Mouse (Mus musculus) granulocyte monocyte progenitor cell, adult 5-6 weeks (primary cell): Measurements from ENCODE around the gene Ercc5. TPM values are rescaled to one million over a fixed set of nuclear protein-coding genes. Genes with fewer than 3 reads are reported as not detected.

Experiments used
- ATAC-seq: replicated peaks from 2 replicates; pipeline ENCODE4 v1.8.0; 2016; ENCODE audit warnings: mild to moderate bottlenecking, moderate TSS enrichment, inconsistent platforms; ENCODE audit not compliant: poor library complexity, severe bottlenecking
- total RNA-seq, 2 experiments: library from RNA; stranded (forward) in 1 of 2; stranded (reverse) in 1 of 2; fragments of 200-712, 200-1000 nt in 1 of 2; fragments of >200 nt in 1 of 2; fragmentation: Nextera tagmentation in 1 of 2; gene quantifications; 2 replicates each; pipeline ENCODE4 v1.2.3; 2014 to 2017

Ercc5 gene
- total RNA-seq (2014; fragmentation: Nextera tagmentation), result 7.8 and 11.2 TPM in 2 replicates
- total RNA-seq (2017), result 4.8 and 7.9 TPM in 2 replicates

DNA sequence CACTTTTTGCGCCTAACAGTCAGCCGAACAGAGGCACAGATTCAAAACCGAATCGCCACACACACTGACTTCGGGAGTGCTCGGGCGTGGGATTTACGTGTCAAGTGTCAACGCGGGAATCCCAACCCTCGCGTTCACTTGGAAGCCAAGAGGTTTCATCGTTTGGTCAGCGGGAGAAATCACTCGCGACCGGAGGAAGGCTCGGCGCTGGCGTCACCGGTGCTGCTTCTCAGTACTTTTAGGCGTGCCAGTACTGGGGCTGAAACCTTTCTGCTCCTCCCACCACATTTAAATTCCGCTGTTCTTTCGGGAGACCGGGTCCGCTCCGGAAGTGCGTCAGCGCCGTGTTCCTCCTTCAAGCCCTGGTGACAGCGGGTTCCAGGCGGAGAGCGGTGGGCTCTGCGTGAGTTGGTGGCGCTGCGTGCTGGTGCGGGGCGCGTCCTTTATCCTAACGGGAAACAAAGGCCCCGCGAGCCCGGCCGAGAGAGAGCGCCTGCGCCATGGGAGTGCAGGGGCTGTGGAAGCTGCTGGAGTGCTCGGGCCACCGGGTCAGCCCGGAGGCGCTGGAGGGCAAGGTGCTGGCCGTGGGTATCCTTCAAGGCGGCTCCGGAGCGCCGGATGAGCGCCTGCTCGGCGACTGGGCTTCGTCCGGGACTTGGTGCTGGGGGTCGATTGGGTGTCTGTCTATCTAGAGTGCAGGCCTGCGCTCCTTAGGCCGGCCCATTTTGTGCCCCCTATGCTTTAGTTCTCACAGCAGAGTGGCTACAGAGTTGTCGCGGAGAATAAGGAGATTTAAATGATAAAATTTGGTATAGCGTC is at the start of gene Ercc5:
TSS of gene Ercc5 (plus strand) at position 182 of the 819 bp plus-strand sequence.
- peak; percentile 96 for ATAC-seq

DNA sequence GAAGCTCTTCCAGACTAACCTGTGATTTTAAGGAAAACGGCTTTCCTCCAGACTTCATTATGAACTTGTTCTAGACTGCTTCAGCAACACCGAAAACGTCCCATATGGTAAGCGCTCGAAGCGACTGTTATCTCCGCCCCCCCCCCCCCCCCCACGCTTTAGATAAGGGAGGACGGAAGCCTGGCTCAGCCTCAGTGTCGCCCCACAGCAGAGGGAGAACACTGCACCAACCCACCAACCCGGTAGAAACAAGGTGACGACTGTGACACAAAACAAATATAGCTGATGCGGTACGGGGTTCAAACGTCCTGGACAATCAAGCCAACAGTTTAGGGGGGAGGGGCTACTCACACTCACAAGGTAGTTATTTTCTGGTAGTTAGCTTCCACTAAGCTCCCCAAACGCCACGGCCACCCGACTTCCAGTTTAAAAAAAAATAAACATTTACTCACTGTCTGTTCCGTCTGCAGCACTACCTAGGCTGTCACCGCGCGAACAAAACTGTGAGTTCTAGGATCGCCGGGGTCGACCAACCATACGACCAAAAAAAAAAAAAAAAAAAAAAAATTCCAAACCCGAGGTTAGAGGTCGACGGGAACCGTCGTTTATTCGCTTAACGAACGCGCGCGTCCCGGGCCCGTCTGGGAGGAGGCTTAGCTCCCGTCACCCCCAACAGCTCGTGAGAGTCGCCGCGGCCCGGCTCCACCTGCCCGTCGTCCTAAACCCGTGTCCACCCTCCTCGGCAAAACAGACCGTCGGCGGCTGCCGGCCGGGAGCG is 45.9 kb upstream of the Ercc5 start:
- ATAC-seq, result peak; percentile 61

- ATAC-seq, result peak; percentile 90
These were observed 45.3 kb upstream of the Ercc5 start, which contains the start of gene Tex30 for GRCm38 (mm10) chr1:44102259-44102717. Tex30 (minus strand) TSS chr1:44102441.

- no peak for ATAC-seq
These were observed 44.6 kb upstream of the Ercc5 start for GRCm38 (mm10) chr1:44102939-44103338.

GRCm38 (mm10) chr1:44117571-44117970 is 30.0 kb upstream of the Ercc5 start:
- no peak for ATAC-seq

- ATAC-seq, result peak; percentile 79
These were observed 29.1 kb upstream of the Ercc5 start, which contains the start of the genes Kdelc1 and Bivm for GRCm38 (mm10) chr1:44118239-44119054. Kdelc1 (minus strand) TSS chr1:44118808. Bivm (plus strand) TSS chr1:44118957.

DNA sequence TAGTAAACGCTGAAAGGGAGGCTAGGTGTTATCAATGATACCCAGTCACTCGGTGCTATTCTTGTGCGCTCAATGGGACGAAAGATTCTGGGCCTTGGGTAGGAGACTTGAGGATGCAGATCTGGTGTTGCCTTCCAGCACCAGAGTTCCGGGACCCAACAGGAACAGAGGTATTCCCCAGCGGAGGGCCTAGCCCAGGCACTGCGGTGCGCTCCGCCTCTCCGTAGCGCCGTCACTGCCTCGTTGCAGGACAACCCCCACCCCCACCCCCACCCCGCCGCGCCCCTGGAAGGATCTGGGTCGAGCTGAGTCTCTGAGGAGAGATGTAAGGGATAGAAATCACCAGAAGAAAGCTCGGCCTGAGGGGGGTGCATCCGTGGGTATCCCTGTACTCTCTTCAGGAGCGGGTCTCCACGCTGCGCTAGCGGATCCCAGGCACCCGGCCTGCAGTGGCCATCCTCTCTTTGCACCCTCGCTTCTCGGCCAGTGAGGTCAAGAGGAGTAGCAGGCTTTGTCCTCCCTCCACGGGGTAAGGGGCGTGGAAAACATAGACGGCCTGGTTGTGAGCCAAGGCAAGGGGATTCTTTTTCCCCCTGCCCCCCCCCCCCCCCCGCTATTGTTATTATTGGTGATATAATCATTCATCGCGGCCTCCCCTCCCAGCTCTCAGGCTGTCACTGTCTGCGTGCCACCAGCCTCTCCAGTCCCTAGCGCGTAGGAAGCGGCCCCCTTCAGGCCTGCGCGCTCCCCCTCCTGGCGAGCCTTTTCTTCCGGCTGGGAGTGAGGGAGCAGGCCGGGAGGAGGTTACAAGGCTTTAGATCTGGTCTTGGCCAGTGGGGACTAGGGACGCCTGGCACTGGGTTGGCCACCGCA is 28.1 kb upstream of the Ercc5 start:
- peak; percentile 57 for ATAC-seq

DNA sequence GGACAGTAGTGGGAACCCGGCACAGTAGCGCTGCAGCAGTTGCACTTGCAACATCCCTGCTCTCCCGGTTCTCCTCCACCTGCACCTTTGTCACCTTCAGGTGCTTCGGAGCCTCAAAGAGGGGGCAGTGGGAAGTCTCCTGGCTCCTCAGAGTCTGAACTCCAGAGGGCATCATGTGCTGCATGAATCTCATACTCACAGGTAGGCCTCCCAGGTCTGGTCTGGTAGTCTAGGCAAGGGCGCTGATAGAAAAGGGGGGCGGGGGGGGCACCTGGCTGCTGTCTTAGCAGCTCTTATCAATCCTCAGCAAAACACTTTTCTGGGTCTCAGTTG is 27.5 kb upstream of the Ercc5 start:
- no peak for ATAC-seq

DNA sequence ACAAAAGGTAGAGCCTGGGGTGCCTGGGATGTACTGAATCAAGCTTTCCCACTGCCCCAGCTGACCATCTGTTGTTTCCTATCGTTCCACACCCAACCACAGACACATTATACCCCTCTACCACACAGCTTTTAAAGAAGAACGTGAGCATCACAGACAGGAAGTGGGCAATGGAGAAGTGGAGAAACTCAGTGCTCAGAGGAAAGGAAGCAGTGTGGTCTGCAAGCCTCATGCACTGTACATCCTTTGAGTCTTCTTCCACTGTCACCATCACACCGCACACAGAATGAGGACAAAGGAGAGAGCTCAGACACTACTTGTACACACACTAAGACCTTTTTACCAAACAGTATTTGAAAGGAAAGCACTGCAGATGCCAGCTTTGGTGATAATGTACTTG is 25.3 kb upstream of the Ercc5 start:
- peak; percentile 43 for ATAC-seq

DNA sequence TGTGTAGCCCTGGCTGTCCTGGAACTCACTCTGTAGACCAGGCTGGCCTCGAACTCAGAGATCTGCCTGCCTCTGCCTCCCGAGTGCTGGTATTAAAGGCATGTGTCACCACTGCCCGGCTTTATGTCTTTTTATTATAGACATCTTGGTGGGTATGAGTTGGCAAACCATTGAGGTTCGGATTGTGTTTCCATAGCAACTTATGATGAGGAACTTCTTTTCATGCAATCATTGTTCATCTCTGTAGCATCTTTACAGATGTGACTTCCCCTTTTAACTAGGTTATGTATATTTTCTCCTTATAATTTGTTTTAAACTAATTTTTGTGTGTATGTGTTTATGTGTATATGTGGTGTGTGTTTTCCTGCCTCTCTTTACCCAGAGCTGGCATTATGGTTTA is 22.0 kb upstream of the Ercc5 start:
- peak; percentile 51 for ATAC-seq

DNA sequence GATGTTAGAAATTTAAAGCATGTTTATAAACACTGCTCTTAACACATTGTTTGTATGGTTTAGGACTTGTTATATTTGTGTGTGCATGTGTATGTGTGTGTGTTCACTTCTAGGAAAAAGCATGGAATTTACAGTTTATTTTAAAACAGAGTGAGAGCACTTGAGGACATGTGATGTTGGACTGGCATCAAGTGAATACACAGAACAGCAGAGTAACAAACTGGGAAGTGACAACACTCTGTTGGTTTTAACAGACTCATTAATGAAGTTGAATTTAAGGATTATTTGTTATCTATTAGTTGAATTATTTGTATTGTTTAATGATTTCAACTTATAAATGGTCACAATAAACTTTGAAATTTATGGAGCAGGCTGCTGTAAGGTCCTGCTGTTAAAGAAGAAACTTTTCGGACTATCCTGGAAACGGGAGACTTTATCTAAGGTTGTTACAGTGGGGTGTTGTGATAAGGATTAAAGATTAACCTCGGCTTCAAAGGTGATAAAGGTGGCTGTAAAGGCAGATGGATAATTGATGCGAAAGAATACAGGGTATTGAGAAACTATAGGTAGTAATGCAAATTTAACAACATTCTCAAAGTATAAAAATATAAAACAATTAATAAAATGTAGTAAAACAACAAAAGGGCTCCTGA is 17.5 kb upstream of the Ercc5 start:
- no peak for ATAC-seq

- ATAC-seq, result no peak
These were observed 7.3 kb upstream of the Ercc5 start for GRCm38 (mm10) chr1:44140232-44140631.

DNA sequence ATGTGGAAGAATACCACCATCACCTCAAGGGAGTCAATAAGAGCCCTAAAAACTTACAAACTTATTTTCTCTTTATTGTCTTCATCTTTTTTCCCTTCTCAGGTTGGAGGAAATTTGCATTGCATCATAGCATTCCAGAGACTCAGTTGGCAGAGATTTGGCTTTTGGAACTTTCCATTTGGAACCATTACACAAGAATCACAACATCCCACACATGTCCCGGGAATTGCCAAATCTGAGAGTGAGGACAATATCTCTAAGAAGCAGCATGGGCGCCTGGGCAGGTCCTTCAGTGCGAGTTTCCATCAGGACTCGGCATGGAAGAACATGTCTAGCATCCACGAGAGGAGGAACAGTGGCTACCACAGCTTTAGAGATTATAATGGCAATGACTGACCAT is 4.8 kb upstream of the Ercc5 start:
- no peak for ATAC-seq

GRCm38 (mm10) chr1:44148706-44149105 is 1.2 kb downstream of the Ercc5 start:
- no peak for ATAC-seq

GRCm38 (mm10) chr1:44155287-44155686 is 7.7 kb downstream of the Ercc5 start:
- ATAC-seq, result no peak; the same call in 1 of the 2 replicates

GRCm38 (mm10) chr1:44158317-44158716 is 10.8 kb downstream of the Ercc5 start:
- ATAC-seq, result peak; percentile 22; the same call in 1 of the 2 replicates

DNA sequence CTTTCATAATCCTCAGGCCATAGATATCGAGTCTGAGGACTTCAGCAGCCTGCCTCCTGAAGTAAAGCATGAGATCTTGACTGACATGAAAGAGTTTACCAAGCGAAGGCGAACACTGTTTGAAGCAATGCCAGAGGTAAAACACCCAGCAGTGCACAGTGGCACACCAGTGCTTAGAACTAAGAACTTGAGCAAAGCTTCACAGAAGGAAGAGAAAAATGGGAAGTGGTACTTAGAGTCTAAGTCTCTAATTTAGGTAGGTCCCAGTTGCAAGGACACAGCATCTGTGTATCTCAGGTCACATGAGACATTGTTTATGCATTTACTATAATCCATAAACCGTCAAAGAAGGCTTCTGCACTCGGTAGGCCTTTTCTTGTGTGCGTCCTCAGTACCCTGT is 14.3 kb downstream of the Ercc5 start:
- peak; percentile 58 for ATAC-seq

DNA sequence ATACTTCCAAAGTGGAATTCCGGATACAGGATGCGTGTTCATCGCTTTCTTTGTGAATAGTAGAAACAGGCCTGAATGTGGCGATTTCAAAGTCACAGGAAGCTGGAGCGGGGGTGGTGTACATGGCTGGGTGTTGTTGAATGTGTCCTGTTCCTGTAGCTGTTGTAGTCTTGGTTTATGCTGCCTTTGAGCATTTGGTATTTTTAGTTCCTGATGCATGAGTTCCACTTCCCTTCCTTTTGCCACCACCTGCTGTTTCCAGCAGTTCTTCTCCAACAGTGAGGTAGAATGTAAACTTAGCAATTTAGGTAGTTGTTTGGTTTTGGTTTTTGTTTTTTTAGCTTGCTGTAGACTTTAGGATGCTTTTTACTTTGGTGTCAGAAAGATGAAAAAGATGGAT is 14.8 kb downstream of the Ercc5 start:
- ATAC-seq, result peak; percentile 61

DNA sequence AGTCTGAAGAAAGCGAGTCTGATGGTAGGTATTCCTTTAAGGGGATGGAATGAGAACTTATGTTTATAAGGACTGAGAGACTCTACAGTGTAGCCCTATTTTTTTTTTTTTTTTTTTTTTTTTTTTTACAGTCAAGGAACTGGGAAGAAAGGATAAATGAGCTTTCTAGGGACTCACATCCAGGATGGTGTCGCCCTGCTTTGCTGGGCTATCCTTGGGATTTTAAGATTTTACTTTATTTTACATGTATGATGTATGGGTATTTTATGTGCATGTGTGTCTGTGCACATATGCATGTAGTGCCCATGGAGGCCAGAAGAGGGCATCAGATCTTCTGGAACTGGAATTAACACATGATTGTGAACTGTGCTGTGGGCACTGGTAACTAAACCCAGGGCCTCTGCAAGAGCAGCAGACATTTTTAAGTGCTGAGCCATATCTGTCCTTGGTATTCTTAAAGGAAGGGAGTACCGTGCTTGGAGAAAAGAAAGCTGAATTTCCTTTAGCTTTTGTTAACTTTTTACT is 20.4 kb downstream of the Ercc5 start:
- no peak for ATAC-seq
